Mouse (Mus musculus) limb, embryonic 12.5 days (tissue): ENCODE results near the gene Sumf1. TPM values are rescaled to one million over a fixed set of nuclear protein-coding genes. Genes with fewer than 3 reads are reported as not detected.

Experiments
- ATAC-seq: fragments of 200-750 bp; cut with Nextera tagmentation; 2 replicates; pipeline ENCODE4 v1.8.0; 2017; ENCODE audit warnings: low read depth, moderate TSS enrichment; ENCODE audit not compliant: insufficient number of reproducible peaks, insufficient read depth, low FRiP score, low TSS enrichment
- H3K27ac ChIP-seq: fragments of 300-500 bp; sonication (generic); 2 replicates; pipeline ENCODE4 v1.5.1; 2016; ENCODE audit warnings: mild to moderate bottlenecking, moderate library complexity
- H3K27me3 ChIP-seq: fragments of 300-500 bp; sonication (generic); 2 replicates; pipeline ENCODE4 v1.6.1; 2016; ENCODE audit warnings: mild to moderate bottlenecking, moderate library complexity
- H3K36me3 ChIP-seq: fragments of 300-500 bp; sonication (generic); 2 replicates; pipeline ENCODE4 v1.6.1; 2016; ENCODE audit warnings: mild to moderate bottlenecking, moderate library complexity
- H3K4me1 ChIP-seq: fragments of 300-500 bp; sonication (generic); replicated peaks from 2 replicates; pipeline ENCODE4 v1.6.1; 2016
- H3K4me2 ChIP-seq: fragments of 300-500 bp; sonication (generic); 2 replicates; pipeline ENCODE4 v1.6.1; 2016; ENCODE audit warnings: mild to moderate bottlenecking, moderate library complexity
- H3K4me3 ChIP-seq: fragments of 300-500 bp; sonication (generic); replicated peaks from 2 replicates; pipeline ENCODE4 v1.5.1; 2016; ENCODE audit warnings: mild to moderate bottlenecking
- H3K9ac ChIP-seq: fragments of 300-500 bp; sonication (generic); replicated peaks from 2 replicates; pipeline ENCODE4 v1.6.1; 2016; ENCODE audit warnings: mild to moderate bottlenecking, moderate library complexity
- H3K9me3 ChIP-seq: fragments of 300-500 bp; sonication (generic); 2 replicates; pipeline ENCODE4 v1.6.1; 2016; ENCODE audit warnings: mild to moderate bottlenecking, moderate library complexity
- WGBS: fragments of 180-500 bp; shearing (Covaris S2); methylation state at CpG from one replicate; pipeline ENCODE4 v1.1.7; 2016; 5-methylcytosine and 5-hydroxymethylcytosine counted together
- polyA plus RNA-seq: library from polyadenylated mRNA; unstranded; fragments of >200 nt; fragmentation: Nextera tagmentation; extraction: Ambion mirVana; gene quantifications from 2 replicates; pipeline ENCODE4 v1.2.1, GENCODE M21; 2016

The Sumf1 gene
- 18.4 and 18.9 TPM in 2 replicates for polyA plus RNA-seq

GRCm38 (mm10) chr6:108184847-108185684, at the start of gene Sumf1:
TSS of gene Sumf1 (minus strand) at chr6:108185582.
- peak within 1 kb of the TSS; percentile 92 for H3K4me2 ChIP-seq
- H3K9ac ChIP-seq = peak within 1 kb of the TSS; percentile 71
- H3K27me3 ChIP-seq = no peaks in the 10 kb centered on the region
- no peaks in the 10 kb centered on the region for H3K9me3 ChIP-seq
- H3K27ac ChIP-seq = no peak within 1 kb of the TSS
- 4% methylated on average over 49 of the region's 49 CpGs for WGBS
- H3K4me1 ChIP-seq = peaks cover 9% of the 10 kb centered on the region
- no peaks in the 10 kb centered on the region for H3K36me3 ChIP-seq
- ATAC-seq = peak; percentile 88
- peak within 1 kb of the TSS; percentile 87 for H3K4me3 ChIP-seq

DNA sequence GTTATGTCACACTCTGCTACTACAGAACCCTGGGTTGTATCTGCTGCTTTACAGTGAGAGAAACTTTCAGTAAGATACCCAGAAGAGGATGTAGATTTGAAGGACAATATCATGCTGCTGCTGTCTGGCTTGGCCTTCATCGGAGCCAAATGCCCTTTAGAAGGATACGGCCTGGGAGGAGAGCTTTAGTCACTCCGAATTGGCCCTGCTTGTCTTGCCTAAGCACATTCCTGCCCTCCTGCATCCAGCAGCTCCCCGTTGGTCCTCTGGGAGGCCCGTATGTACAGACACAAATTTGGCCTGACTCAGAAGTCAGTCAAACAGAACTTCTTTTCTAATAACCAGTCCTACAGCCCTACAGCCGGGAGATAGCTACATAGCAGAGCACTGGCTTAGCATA, 49.2 kb upstream of the Sumf1 start:
- H3K4me1 ChIP-seq = peaks cover 70% of the 10 kb centered on the region
- no peaks in the 10 kb centered on the region for H3K9me3 ChIP-seq
- H3K36me3 ChIP-seq = no peaks in the 10 kb centered on the region
- no peak for ATAC-seq
- H3K27ac ChIP-seq = 0 out of 2 replicates have a peak overlapping the region, but pooled peaks have one; percentile 17
- no peak overlapping the region for H3K4me2 ChIP-seq
- 76% methylated on average over 6 of the region's 6 CpGs for WGBS
- H3K27me3 ChIP-seq = no peaks in the 10 kb centered on the region
- no peak overlapping the region for H3K9ac ChIP-seq
- H3K4me3 ChIP-seq = no peak overlapping the region

DNA sequence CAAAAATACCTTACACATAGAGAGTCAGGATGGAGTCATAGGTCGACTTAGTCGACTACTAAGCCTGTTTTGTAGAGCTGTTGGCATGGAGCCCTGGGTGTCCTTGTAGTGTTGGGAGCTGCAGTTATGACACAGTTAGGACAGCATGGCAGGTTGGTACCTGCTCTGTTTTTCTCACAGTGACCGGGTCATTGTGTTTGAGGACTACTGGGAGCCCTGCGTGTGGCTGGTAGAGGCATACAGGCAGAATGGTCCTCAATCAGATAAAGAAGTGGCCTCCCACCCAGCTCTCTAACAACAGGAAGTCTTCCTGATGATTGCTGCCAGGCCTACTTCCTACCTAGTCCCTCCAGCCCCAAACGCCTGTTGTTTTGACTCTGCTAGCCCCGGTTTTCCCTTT, 47.7 kb upstream of the Sumf1 start:
- Histone ChIP-seq H3K27me3 (no peaks in the 10 kb centered on the region), H3K4me1 (peaks cover 60% of the 10 kb centered on the region), H3K4me3 (no peak overlapping the region), H3K27ac (no peak overlapping the region), H3K4me2 (no peak overlapping the region), H3K9ac (no peak overlapping the region), H3K36me3 (no peaks in the 10 kb centered on the region), H3K9me3 (no peaks in the 10 kb centered on the region)
- ATAC-seq = no peak
- WGBS = 31% methylated on average over 6 of the region's 6 CpGs

GRCm38 (mm10) chr6:108231892-108232710, 46.7 kb upstream of the Sumf1 start:
- H3K4me2 ChIP-seq = no peak overlapping the region
- H3K4me3 ChIP-seq = no peak overlapping the region
- ATAC-seq = 0 out of 2 replicates have a peak, but pooled peaks have one; percentile 16
- H3K36me3 ChIP-seq = no peaks in the 10 kb centered on the region
- no peaks in the 10 kb centered on the region for H3K27me3 ChIP-seq
- H3K9ac ChIP-seq = no peak overlapping the region
- H3K9me3 ChIP-seq = no peaks in the 10 kb centered on the region
- WGBS = 71% methylated on average over 11 of the region's 11 CpGs
- H3K27ac ChIP-seq = no peak overlapping the region
- H3K4me1 ChIP-seq = peaks cover 52% of the 10 kb centered on the region

DNA sequence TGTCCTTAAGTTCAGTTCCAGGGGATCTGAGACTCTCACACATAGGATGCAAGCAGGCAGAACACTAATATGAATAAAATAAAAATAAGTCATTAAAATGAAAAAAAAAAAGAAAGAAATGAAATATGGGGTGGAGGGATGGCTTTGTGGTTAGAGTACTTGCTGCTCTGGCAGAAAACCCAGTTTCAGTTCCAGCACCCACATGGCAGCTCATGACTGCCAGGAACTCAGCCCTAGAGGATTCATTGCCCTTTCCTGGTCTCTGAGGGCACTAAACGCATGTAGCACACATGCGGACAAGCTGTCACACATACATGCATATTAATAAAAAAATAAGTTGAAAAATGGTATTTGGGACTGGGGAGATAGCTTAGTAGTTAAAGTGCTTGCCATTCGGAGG, 45.2 kb upstream of the Sumf1 start:
- 91% methylated on average over 3 of the region's 3 CpGs for WGBS

GRCm38 (mm10) chr6:108228601-108229000, 43.2 kb upstream of the Sumf1 start:
- Histone ChIP-seq H3K9ac (no peak overlapping the region), H3K27ac (no peak overlapping the region)

More for the DNA sequence above, 45.2 kb upstream of the Sumf1 start:
- Histone ChIP-seq H3K36me3 (no peaks in the 10 kb centered on the region), H3K4me2 (no peak overlapping the region), H3K4me1 (peaks cover 46% of the 10 kb centered on the region), H3K9me3 (no peaks in the 10 kb centered on the region), H3K27ac (no peak overlapping the region), H3K4me3 (no peak overlapping the region), H3K9ac (no peak overlapping the region), H3K27me3 (no peaks in the 10 kb centered on the region)
- no peak for ATAC-seq

GRCm38 (mm10) chr6:108228048-108228447, 42.7 kb upstream of the Sumf1 start:
- no peak overlapping the region for H3K4me2 ChIP-seq
- H3K9me3 ChIP-seq = no peaks in the 10 kb centered on the region
- no peak overlapping the region for H3K4me3 ChIP-seq
- peaks cover 27% of the 10 kb centered on the region for H3K4me1 ChIP-seq
- H3K27me3 ChIP-seq = no peaks in the 10 kb centered on the region
- no peak overlapping the region for H3K27ac ChIP-seq
- WGBS = 57% methylated on average over 6 of the region's 6 CpGs
- ATAC-seq = no peak
- no peak overlapping the region for H3K9ac ChIP-seq
- no peaks in the 10 kb centered on the region for H3K36me3 ChIP-seq

More at GRCm38 (mm10) chr6:108228601-108229000, 43.2 kb upstream of the Sumf1 start:
- Histone ChIP-seq H3K4me1 (peaks cover 32% of the 10 kb centered on the region), H3K9me3 (no peaks in the 10 kb centered on the region), H3K36me3 (no peaks in the 10 kb centered on the region), H3K27me3 (no peaks in the 10 kb centered on the region), H3K4me2 (no peak overlapping the region), H3K4me3 (no peak overlapping the region)
- ATAC-seq = no peak
- 9% methylated on average over 2 of the region's 2 CpGs for WGBS

- WGBS = 89% methylated on average over 6 of the region's 6 CpGs
- Histone ChIP-seq H3K9me3 (no peaks in the 10 kb centered on the region), H3K27ac (no peak overlapping the region), H3K27me3 (no peaks in the 10 kb centered on the region), H3K4me2 (no peak overlapping the region), H3K36me3 (no peaks in the 10 kb centered on the region), H3K4me3 (no peak overlapping the region), H3K9ac (no peak overlapping the region), H3K4me1 (peaks cover 21% of the 10 kb centered on the region)
- ATAC-seq = no peak
Measured at GRCm38 (mm10) chr6:108227461-108227860, 42.1 kb upstream of the Sumf1 start.

DNA sequence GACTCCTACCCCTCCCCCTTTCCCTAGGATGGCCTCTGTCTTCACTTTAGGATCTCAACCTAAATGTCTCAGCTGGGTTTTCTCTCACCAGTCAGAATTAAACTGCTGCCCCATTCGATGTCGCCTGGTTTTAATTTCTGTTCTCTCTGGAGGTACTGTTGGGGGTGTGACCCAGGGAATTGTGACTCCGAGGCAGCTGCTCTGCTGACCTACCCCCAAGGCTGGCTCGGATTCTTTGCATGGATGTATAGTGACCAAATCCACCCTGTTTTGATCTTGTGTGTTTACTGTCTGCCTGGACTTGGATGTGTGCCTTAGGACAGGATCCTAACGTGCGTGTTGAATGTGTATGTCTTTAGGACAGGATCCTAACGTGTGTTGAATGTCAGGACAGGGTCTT, 40.8 kb upstream of the Sumf1 start:
- Histone ChIP-seq H3K4me3 (no peak overlapping the region), H3K27me3 (no peaks in the 10 kb centered on the region), H3K9ac (no peak overlapping the region), H3K9me3 (no peaks in the 10 kb centered on the region), H3K4me2 (no peak overlapping the region), H3K27ac (no peak overlapping the region), H3K4me1 (peaks cover 12% of the 10 kb centered on the region), H3K36me3 (no peaks in the 10 kb centered on the region)
- ATAC-seq = no peak
- WGBS = 31% methylated on average over 7 of the region's 7 CpGs

- H3K9me3 ChIP-seq = no peaks in the 10 kb centered on the region
- WGBS = 87% methylated on average over 2 of the region's 2 CpGs
- no peaks in the 10 kb centered on the region for H3K27me3 ChIP-seq
- H3K4me3 ChIP-seq = no peak overlapping the region
- ATAC-seq = no peak
- H3K27ac ChIP-seq = no peak overlapping the region
- H3K4me1 ChIP-seq = peaks cover 12% of the 10 kb centered on the region
- no peak overlapping the region for H3K4me2 ChIP-seq
- H3K36me3 ChIP-seq = no peaks in the 10 kb centered on the region
- H3K9ac ChIP-seq = no peak overlapping the region
Measured at GRCm38 (mm10) chr6:108225027-108225426, 39.6 kb upstream of the Sumf1 start.

GRCm38 (mm10) chr6:108224361-108224760, 39.0 kb upstream of the Sumf1 start:
- ATAC-seq = no peak
- Histone ChIP-seq H3K4me2 (no peak overlapping the region), H3K27ac (no peak overlapping the region), H3K9me3 (no peaks in the 10 kb centered on the region), H3K27me3 (no peaks in the 10 kb centered on the region), H3K9ac (no peak overlapping the region), H3K4me3 (no peak overlapping the region), H3K36me3 (no peaks in the 10 kb centered on the region), H3K4me1 (peaks cover 12% of the 10 kb centered on the region)
- 93% methylated on average over 4 of the region's 4 CpGs for WGBS
